Mouse (Mus musculus): ENCODE measurements around the gene C1qtnf1. TPM values are rescaled to one million over a fixed set of nuclear protein-coding genes. Genes with fewer than 3 reads are reported as not detected.

C1qtnf1 gene
- polyA plus RNA-seq, 1 experiment from 2014 or later, result 5.1 TPM

- no peak overlapping the region for H3K27ac ChIP-seq (replicated peaks)
- no peak overlapping the region for H3K4me2 ChIP-seq
- no peaks in the 10 kb centered on the region for H3K36me3 ChIP-seq
- ATAC-seq (ENCODE audit: low FRiP score, low read depth), result no peak
- no peaks in the 10 kb centered on the region for H3K27me3 ChIP-seq
- no peak overlapping the region for H3K9ac ChIP-seq
- no peaks in the 10 kb centered on the region for H3K9me3 ChIP-seq
- no peak overlapping the region for H3K4me3 ChIP-seq
- peaks cover 15% of the 10 kb centered on the region for H3K4me1 ChIP-seq (replicated peaks)
- WGBS, result 53% methylated on average over 5 of the region's 5 CpGs
Measured at GRCm38 (mm10) chr11:118495065-118495464, 67.1 kb downstream of the C1qtnf1 start.

- Histone ChIP-seq H3K27me3 (no peaks in the 10 kb centered on the region), H3K9ac (no peak overlapping the region), H3K9me3 (no peaks in the 10 kb centered on the region), H3K36me3 (no peaks in the 10 kb centered on the region), H3K27ac (replicated peaks) (no peak overlapping the region), H3K4me2 (no peak overlapping the region), H3K4me1 (replicated peaks) (peaks cover 8% of the 10 kb centered on the region), H3K4me3 (no peak overlapping the region)
- WGBS, result 52% methylated on average over 20 of the region's 20 CpGs
- no peak for ATAC-seq (ENCODE audit: low FRiP score, low read depth)
Measured at GRCm38 (mm10) chr11:118496066-118496689, 68.2 kb downstream of the C1qtnf1 start.

Other genes starting within 250 kb of the C1qtnf1 start
- 24.9 and 25.8 TPM in 2 replicates for gene Cyth1, start 179.6 kb upstream of the C1qtnf1 start, polyA plus RNA-seq (2015; fragmentation: Nextera tagmentation; extraction: Ambion mirVana)
- 16.8 and 19.8 TPM in 2 replicates for gene Usp36, start 138.0 kb upstream of the C1qtnf1 start, polyA plus RNA-seq (2015; fragmentation: Nextera tagmentation; extraction: Ambion mirVana)
- gene Cep295nl, start 85.7 kb upstream of the C1qtnf1 start, polyA plus RNA-seq (2015; fragmentation: Nextera tagmentation; extraction: Ambion mirVana), result 0.08 and 0.34 TPM in 2 replicates
- 83.4 and 91.2 TPM in 2 replicates for gene Timp2, start 72.5 kb upstream of the C1qtnf1 start, polyA plus RNA-seq (2015; fragmentation: Nextera tagmentation; extraction: Ambion mirVana)
- gene Lgals3bp, start 26.1 kb upstream of the C1qtnf1 start, polyA plus RNA-seq (2015; fragmentation: Nextera tagmentation; extraction: Ambion mirVana), result 5.9 and 8.3 TPM in 2 replicates
- 30.8 and 33.7 TPM in 2 replicates for gene Cant1, start 9.1 kb upstream of the C1qtnf1 start, polyA plus RNA-seq (2015; fragmentation: Nextera tagmentation; extraction: Ambion mirVana)
- gene Engase, start 48.6 kb downstream of the C1qtnf1 start, polyA plus RNA-seq (2015; fragmentation: Nextera tagmentation; extraction: Ambion mirVana), result 6.8 and 7.7 TPM in 2 replicates

Measured in hindbrain, embryonic 15.5 days (tissue).